9 mouse cellular contexts compared by ENCODE assay signal in genomic region chr13:108498247-108498743, GRCm38 (mm10). TPM values are rescaled to one million over a fixed set of nuclear protein-coding genes. Genes with fewer than 3 reads are reported as not detected.
DNase-seq lines count a peak whose midpoint lies in the region; ATAC-seq and TF ChIP-seq lines count a peak whose summit lies in the region.
"Had no signal": no experiment of that assay in that cellular context is flagged by ENCODE, and none has a peak within 500 bp of the region (broad histone marks: within the 10 kb centered on the region; RNA-seq: fewer than 3 reads in every experiment).

No protein-coding gene starts in this region.

- H3K9me3 ChIP-seq in liver, embryonic 13.5 days (replicated peaks), result no peaks in the 10 kb centered on the region
- H3K9me3 ChIP-seq in liver, embryonic 12.5 days (replicated peaks), result no peaks in the 10 kb centered on the region
- no peaks in the 10 kb centered on the region for H3K9me3 ChIP-seq in embryonic facial prominence, embryonic 15.5 days (replicated peaks)
- H3K9me3 ChIP-seq: midbrain, embryonic 12.5 days had no signal

- H3K36me3 ChIP-seq in liver, embryonic 13.5 days, result no peaks in the 10 kb centered on the region
- no peaks in the 10 kb centered on the region for H3K36me3 ChIP-seq in liver, embryonic 12.5 days
- no peaks in the 10 kb centered on the region for H3K36me3 ChIP-seq in embryonic facial prominence, embryonic 15.5 days
- H3K36me3 ChIP-seq in small intestine, adult 2 months (ENCODE audit: control insufficient read depth, insufficient read depth, low read length), result no peaks in the 10 kb centered on the region
- H3K36me3 ChIP-seq: midbrain, embryonic 12.5 days had no signal

- TF ChIP-seq POLR2A in small intestine, adult 2 months (IDR thresholded peaks at IDR 0.05; ENCODE audit: low read depth, low read length), result 0 out of 2 replicates have a peak, but pooled peaks have one; percentile 16

- H3K4me3 ChIP-seq in liver, embryonic 13.5 days (replicated peaks), result no peak overlapping the region
- no peak overlapping the region for H3K4me3 ChIP-seq in liver, embryonic 12.5 days
- H3K4me3 ChIP-seq in embryonic facial prominence, embryonic 15.5 days (replicated peaks), result 0 out of 2 replicates have a peak overlapping the region, but pooled peaks have one; percentile 4
- H3K4me3 ChIP-seq in small intestine, adult 2 months (ENCODE audit: low read depth, low read length), result peak overlapping the region; percentile 59
- H3K4me3 ChIP-seq: midbrain, embryonic 12.5 days had no signal

- H3K27ac ChIP-seq in liver, embryonic 13.5 days, result no peak overlapping the region
- H3K27ac ChIP-seq in liver, embryonic 12.5 days, result no peak overlapping the region
- peak overlapping the region; percentile 63; the same call in 1 of the 2 replicates for H3K27ac ChIP-seq in embryonic facial prominence, embryonic 15.5 days (replicated peaks)
- peak overlapping the region; percentile 95 for H3K27ac ChIP-seq in small intestine, adult 2 months (ENCODE audit: insufficient read depth, low read depth, low read length)
- H3K27ac ChIP-seq: midbrain, embryonic 12.5 days had no signal

- no peak for ATAC-seq in liver, embryonic 13.5 days (ENCODE audit: low read depth)
- ATAC-seq in liver, embryonic 12.5 days, result no peak
- peak; percentile 73 for ATAC-seq in embryonic facial prominence, embryonic 15.5 days (ENCODE audit: insufficient number of reproducible peaks, low FRiP score, low TSS enrichment, low read depth)
- no peak for ATAC-seq in inflammation-experienced regulatory T-cells, adult 6 months

- no peak overlapping the region for H3K9ac ChIP-seq in liver, embryonic 13.5 days
- no peak overlapping the region for H3K9ac ChIP-seq in liver, embryonic 12.5 days
- H3K9ac ChIP-seq in embryonic facial prominence, embryonic 15.5 days, result no peak overlapping the region
- H3K9ac ChIP-seq: midbrain, embryonic 12.5 days had no signal

- H3K4me2 ChIP-seq in liver, embryonic 13.5 days, result 0 out of 2 replicates have a peak overlapping the region, but pooled peaks have one; percentile 5
- H3K4me2 ChIP-seq in liver, embryonic 12.5 days, result no peak overlapping the region
- peak overlapping the region; percentile 28 for H3K4me2 ChIP-seq in embryonic facial prominence, embryonic 15.5 days (replicated peaks)
- H3K4me2 ChIP-seq: midbrain, embryonic 12.5 days had no signal

- no peaks in the 10 kb centered on the region for H3K4me1 ChIP-seq in liver, embryonic 13.5 days (replicated peaks)
- H3K4me1 ChIP-seq in liver, embryonic 12.5 days, result no peaks in the 10 kb centered on the region
- peaks cover 22% of the 10 kb centered on the region for H3K4me1 ChIP-seq in embryonic facial prominence, embryonic 15.5 days
- H3K4me1 ChIP-seq in small intestine, adult 2 months (ENCODE audit: control insufficient read depth, insufficient read depth, insufficient read length, low read length), result no peaks in the 10 kb centered on the region; the same call in 1 of the 2 replicates
- H3K4me1 ChIP-seq: midbrain, embryonic 12.5 days had no signal

- TF ChIP-seq CTCF in small intestine, adult 2 months (IDR thresholded peaks at IDR 0.05; ENCODE audit: extremely low read depth, insufficient read length, insufficient replicate concordance, low read depth, low read length), result no peak

- 51% methylated on average over 9 of the region's 9 CpGs for WGBS in liver, embryonic 13.5 days (ENCODE audit: insufficient replicate concordance)
- WGBS in liver, embryonic 12.5 days (ENCODE audit: insufficient replicate concordance), result 59% methylated on average over 9 of the region's 9 CpGs
- 42% methylated on average over 9 of the region's 9 CpGs for WGBS in embryonic facial prominence, embryonic 15.5 days
- WGBS in small intestine, adult 2 months, result 9% methylated on average over 9 of the region's 9 CpGs

- no peaks in the 10 kb centered on the region for H3K27me3 ChIP-seq in liver, embryonic 13.5 days
- no peaks in the 10 kb centered on the region for H3K27me3 ChIP-seq in liver, embryonic 12.5 days (replicated peaks)
- H3K27me3 ChIP-seq in embryonic facial prominence, embryonic 15.5 days, result no peaks in the 10 kb centered on the region
- no peaks in the 10 kb centered on the region for H3K27me3 ChIP-seq in small intestine, adult 2 months (ENCODE audit: control insufficient read depth, insufficient read depth, low read length)
- H3K27me3 ChIP-seq: midbrain, embryonic 12.5 days had no signal

- DNase-seq in liver, embryonic 13.5 days, result no peak
- DNase-seq in kidney, postnatal 14 days, result peak; percentile 51
- no peak for DNase-seq in frontal cortex, postnatal 36 days (ENCODE audit: low spot score in 2 of 2)
- DNase-seq in spleen, postnatal 36 days (ENCODE audit: low spot score in 2 of 2), result no peak

RNA-seq across cellular contexts. Expression of gene Pde4d, which starts 48.5 kb away (rescaled TPM):
- 11.7 and 11.8 TPM in 2 replicates for polyA plus RNA-seq in liver, embryonic 13.5 days (2015; fragmentation: Nextera tagmentation; extraction: Ambion mirVana)
- 17.1 and 19.4 TPM in 2 replicates for polyA plus RNA-seq in liver, embryonic 12.5 days (2016; fragmentation: Nextera tagmentation; extraction: Ambion mirVana)
- polyA plus RNA-seq in embryonic facial prominence, embryonic 15.5 days (2015; fragmentation: Nextera tagmentation; extraction: Ambion mirVana), result 19.1 and 19.7 TPM in 2 replicates
- 3.0 and 8.4 TPM in 2 replicates for polyA plus RNA-seq in small intestine, adult 2 months (2012; rRNA removed)
- 1 to 10 TPM; 6.8 to 7.6 (median 7.4) TPM for polyA plus RNA-seq in inflammation-experienced regulatory T-cells, adult 6 months (2017; shearing (Covaris generic))

Comparison
In these comparisons a context has a peak if more than half of its experiments do, and no peak if none do; other contexts are left out.
1. H3K27ac ChIP-seq: peak in embryonic facial prominence, embryonic 15.5 days (single experiment) and small intestine, adult 2 months (single experiment); none in liver, embryonic 13.5 days (single experiment) and liver, embryonic 12.5 days (single experiment).
2. H3K4me3 ChIP-seq: peak in embryonic facial prominence, embryonic 15.5 days (single experiment) and small intestine, adult 2 months (single experiment); none in liver, embryonic 13.5 days (single experiment) and liver, embryonic 12.5 days (single experiment).